Mouse (Mus musculus) mouse embryonic stem cell (cell line): Measurements from ENCODE around the gene Trim7.
"Not testable (repeated sequence)": the region's sequence is repeated elsewhere in the genome, so short reads cannot be mapped to it uniquely, and the experiment has no call there.

Experiments
- in situ Hi-C, 2 experiments: fragments of 300-500 bp; cut with MboI; formaldehyde crosslinking; loops; 1 replicate in 1 of 2; 3 replicates in 1 of 2; pipeline ENCODE4 v1.14.3; 2019 to 2020; ENCODE audit warnings: low sequenced_read_pairs in 2 of 2, low pct_unique_long_range_greater_than_20kb in 1 of 2, mixed read lengths in 1 of 2; ENCODE audit not compliant: unreplicated experiment in 1 of 2

The Trim7 gene

GRCm38 (mm10) chr11:48869380-48870110 lies 43.6 kb downstream of the Trim7 start:
- in situ Hi-C loops, result loop anchor here (25.0 kb wide), 1 partner anchor 393 kb away; no protein-coding TSS in a partner anchor

GRCm38 (mm10) chr11:48870781-48871180 lies 44.8 kb downstream of the Trim7 start:
- in situ Hi-C loops, result loop anchor here (25.0 kb wide), 1 partner anchor 392 kb away; no protein-coding TSS in a partner anchor

GRCm38 (mm10) chr11:48871201-48871772 lies 45.3 kb downstream of the Trim7 start, which contains the start of gene Irgm1:
TSS of gene Irgm1 (minus strand) at chr11:48871683.
- in situ Hi-C loops, result loop anchor here (25.0 kb wide), 1 partner anchor 391 kb away; no protein-coding TSS in a partner anchor

- in situ Hi-C loops, result loop anchor here (25.0 kb wide), 1 partner anchor 390 kb away; no protein-coding TSS in a partner anchor
Measured at GRCm38 (mm10) chr11:48871817-48872541, 46.0 kb downstream of the Trim7 start.

GRCm38 (mm10) chr11:48872695-48873300 lies 46.9 kb downstream of the Trim7 start:
- in situ Hi-C loops, result loop anchor here (25.0 kb wide), 1 partner anchor 390 kb away; no protein-coding TSS in a partner anchor

GRCm38 (mm10) chr11:48873591-48874290 lies 47.8 kb downstream of the Trim7 start:
- in situ Hi-C loops, result loop anchor here (25.0 kb wide), 1 partner anchor 389 kb away; no protein-coding TSS in a partner anchor

- in situ Hi-C loops, result loop anchor here (25.0 kb wide), 1 partner anchor 388 kb away; no protein-coding TSS in a partner anchor
Measured at GRCm38 (mm10) chr11:48874465-48874864, 48.5 kb downstream of the Trim7 start.

- in situ Hi-C loops, result loop anchor here in 1 of 2 experiments (25.0 kb wide), 1 partner anchor 212 kb away; the partner anchor contains the start of gene Ifi47
Measured at GRCm38 (mm10) chr11:48875343-48875837, 49.5 kb downstream of the Trim7 start.

GRCm38 (mm10) chr11:48876680-48877079 lies 50.7 kb downstream of the Trim7 start:
- in situ Hi-C loops, result loop anchor here in 1 of 2 experiments (25.0 kb wide), 1 partner anchor 211 kb away; the partner anchor contains the start of gene Ifi47

GRCm38 (mm10) chr11:48898812-48899431 lies 73.0 kb downstream of the Trim7 start:
- in situ Hi-C loops, result loop anchor here in 1 of 2 experiments (25.0 kb wide), 1 partner anchor 188 kb away; the partner anchor contains the start of gene Ifi47

- in situ Hi-C loops, result not testable (repeated sequence)
Measured at GRCm38 (mm10) chr11:48900654-48901566, 75.0 kb downstream of the Trim7 start.

GRCm38 (mm10) chr11:48901567-48901930 lies 75.6 kb downstream of the Trim7 start:
- in situ Hi-C loops, result not testable (repeated sequence)
